Mouse (Mus musculus) v-Abl transformed pro-B cells (cell line): Measurements from ENCODE around the gene Eps8.

Experiments used
- in situ Hi-C, 2 experiments: fragments of 400-800 bp; cut with MboI; formaldehyde crosslinking; loops; one replicate each; pipeline ENCODE4 v1.15.1; 2025; ENCODE audit not compliant: unreplicated experiment in 2 of 2

The Eps8 gene

DNA sequence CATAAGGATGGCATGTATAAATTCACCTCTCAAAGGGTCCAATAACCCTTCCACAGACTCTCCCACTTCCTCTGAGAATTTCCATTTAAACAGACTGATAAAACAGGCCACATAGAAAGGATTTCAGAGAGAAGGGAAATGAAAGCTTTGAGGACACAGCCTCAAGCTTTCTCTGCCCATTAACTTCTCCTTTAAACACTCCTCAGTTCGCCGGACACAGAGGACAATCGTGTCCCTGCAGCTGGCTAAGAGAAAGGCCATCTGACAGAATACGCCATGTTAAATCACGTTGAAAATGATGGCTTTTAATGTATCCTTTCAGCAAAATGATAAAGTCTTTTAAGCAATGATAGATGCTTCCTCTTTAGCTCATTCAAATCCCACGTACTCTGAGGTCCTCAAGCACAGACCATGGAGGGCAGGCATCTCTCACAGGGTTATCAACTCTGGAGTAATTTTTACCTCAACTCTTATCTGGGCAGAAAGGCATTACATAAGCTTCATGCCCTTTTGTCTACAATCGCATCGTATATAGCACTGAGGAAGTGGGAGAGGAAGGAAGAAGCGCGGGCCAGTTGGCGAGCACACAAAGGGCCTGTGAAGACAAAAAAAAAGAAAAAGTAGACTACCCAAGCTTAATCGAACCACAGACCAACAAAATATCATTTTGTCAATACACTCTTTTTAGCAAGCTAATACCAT lies 77.9 kb downstream of the Eps8 start:
- in situ Hi-C loops: no loop called here

DNA sequence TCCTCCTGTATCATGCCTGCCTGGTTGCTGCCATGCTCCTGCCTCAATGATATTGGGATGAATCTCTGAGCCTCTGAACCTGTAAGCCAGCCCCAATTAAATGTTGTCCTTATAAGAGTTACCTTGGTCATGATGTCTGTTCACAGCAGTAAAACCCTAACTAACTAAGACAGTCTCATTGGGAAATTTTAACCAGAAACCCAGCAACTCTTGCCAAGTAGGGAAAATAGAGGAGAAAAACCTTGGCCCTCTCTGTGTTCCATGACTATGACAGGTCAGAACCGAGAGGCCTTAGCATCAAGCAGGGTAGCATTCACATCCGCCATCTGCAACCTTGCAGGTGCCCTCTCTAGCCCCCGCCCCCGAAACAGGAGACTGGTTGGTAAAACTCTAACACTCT lies 78.6 kb downstream of the Eps8 start:
- in situ Hi-C loops: no loop called here

DNA sequence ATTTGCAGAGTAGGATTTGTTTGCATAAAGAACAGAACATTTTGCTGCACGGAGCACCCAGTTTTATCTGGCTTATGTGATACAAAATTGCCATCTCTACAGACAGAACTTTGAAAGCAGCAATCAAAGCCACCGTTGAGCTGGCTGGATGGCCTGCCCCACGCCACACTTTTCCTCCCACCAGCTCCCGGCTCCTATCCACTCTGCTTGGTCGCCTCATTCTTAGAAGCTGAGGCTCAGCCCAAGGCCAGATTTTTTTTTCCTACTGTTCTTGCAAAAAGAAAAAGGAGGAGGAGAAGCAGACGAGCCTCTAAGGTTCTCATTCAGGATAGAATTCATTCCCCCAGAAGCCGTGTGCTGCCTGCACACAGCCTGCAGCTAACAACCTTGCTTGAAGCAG lies 80.8 kb downstream of the Eps8 start:
- in situ Hi-C loops: no loop called here

DNA sequence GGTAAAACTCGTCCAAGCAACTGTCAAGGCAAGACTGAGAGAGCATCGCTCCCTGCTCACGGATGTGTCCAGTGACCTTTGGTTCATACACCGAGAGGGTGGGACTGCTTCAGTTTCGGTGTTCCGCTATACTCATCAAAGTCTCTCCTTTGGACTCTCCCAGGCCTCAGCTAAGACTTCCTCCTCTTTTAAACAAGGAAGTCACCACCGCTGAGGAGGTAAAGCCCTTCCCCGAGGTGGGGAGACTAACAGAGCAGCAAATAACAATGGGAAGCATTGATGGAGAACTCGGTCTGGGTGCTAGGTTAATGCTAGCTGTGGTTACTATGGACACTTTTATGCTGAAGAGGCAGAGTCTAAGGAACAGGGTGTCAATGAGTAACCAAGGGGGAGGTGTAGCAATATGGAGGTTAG lies 84.0 kb downstream of the Eps8 start:
- in situ Hi-C loops: no loop called here

DNA sequence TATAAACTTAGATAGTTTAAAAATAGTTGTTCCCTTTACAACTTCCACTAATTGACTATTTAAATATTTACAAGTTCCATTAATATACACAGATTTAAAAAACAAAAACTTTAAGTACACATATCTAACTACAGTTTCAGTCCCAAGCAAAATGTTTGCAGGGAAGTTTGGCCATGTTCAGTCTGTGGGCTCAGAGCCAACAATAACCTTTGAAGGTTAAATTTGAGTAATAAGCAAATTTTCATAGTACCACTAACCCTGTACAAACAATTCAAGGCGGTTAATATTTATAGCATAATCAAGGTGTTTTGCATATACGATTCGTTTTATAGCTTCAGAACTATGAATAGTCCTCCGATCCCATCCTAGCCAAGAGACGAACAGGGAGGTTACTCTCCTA lies 84.7 kb downstream of the Eps8 start:
- in situ Hi-C loops: no loop called here

DNA sequence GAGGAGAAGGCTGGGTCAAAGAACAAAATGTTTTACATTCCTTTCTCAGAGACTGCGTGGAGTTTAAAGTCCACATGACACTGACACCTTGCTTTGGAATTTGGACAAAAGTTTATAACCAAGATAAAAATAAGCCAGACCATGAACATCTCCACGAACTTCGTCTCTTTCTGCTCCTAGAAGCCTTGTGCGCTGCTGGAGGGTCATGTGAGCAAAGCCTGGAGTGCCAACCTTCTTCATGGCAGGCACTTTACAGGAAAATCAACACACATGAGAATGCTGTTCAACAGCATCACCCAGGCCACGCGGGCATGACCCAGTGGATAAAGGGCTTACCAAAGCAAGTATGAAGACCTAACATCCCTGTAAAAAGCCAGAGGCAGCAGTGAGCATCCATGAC lies 85.6 kb downstream of the Eps8 start:
- in situ Hi-C loops: no loop called here

DNA sequence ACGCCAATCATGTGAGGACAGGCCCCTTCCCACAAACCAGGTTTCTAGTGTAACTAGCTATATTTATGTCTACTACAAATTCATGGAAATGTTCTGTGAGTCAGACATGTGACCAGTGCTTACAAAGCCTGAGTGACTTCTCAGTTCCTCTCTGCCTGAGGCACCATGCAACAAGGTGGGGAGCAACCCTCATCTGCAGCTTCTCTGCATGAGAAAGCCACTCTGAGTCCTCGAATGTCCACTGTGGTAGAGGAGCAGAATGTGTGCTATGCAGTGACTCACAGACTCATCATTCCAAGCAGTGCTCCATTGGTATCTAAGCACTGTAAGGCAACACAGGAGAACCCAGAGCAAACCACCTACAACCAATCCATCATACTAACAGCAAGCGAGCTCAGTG lies 88.8 kb downstream of the Eps8 start:
- in situ Hi-C loops: no loop called here

DNA sequence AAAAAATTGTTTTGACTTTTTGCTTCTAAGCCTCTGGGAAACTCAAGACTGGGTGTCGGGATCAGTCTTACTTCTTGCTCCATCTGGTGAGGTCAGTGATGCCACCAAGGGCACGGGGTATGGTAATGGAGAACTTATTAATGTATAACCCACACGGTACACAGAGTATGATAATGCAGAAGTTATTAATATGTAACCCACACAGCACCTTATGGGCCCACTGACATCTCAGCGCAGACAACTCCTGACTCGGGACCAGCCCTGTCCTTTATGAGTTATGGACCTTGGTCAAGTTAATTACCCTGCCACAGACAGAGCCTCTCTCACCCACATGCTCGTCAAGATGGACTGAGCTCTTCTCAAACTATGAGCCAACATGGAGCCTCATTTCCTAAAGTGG lies 89.2 kb downstream of the Eps8 start:
- in situ Hi-C loops: no loop called here

DNA sequence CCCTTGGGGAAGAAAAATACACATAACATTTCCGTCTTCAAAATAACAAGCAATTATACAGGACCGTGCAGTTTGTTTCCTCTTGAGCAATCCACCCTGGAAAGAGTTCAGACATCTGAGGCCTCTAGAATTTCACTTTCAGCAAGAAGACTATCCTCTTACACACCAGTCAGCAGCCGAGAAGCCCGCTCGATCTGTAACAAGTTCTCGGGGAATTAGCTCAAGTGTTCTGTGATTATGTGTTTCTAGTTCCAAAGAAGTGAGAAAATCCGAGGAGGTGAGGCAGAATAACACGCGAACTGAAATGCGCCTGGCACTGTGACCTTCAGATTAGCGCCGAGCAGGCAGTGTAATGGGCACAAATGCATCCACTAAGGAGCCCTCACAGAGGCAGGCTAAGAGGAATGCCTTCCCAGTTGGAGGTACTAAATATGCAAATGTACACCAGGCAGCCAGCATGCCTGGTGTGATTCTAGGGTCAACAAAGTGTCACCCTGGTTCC lies 94.3 kb downstream of the Eps8 start:
- in situ Hi-C loops: no loop called here

DNA sequence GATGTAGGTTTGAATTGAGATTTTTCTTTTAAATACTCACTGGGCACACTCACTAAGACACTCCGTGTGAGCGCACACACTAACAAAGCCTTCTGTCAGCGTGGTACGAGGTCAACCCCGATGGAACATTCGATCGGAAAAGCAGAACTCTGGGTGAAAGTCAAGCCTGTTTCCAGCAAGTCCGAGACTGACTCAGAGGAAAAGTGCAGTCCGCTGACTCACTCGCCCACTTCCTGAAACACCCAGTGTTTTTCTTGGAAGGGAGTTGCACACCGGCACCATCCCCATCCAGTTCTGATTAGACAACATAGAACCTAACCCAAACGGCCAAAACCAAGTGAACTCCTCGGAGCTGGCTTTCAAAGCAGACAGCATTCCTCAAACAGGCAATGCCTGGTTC lies 95.8 kb downstream of the Eps8 start:
- in situ Hi-C loops: no loop called here

DNA sequence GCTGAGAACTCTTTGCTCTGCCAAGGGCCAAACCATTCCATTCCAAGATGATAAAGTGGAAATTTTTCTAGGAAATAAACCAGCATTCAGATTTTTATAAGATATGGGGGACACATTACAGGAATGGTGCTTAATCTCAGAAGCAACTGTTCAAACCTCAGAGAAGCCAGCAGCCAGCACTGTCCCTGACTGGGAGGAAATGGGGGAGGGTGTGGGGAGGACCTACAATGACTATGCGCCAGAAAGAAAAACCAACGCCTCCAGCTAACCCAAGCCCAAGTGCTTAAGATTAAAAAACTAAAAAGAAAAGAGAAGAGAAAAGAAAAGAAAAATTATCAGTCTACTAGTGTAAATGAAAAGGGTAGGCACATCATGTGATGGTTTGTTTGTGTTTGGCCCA lies 97.0 kb downstream of the Eps8 start:
- in situ Hi-C loops: no loop called here

DNA sequence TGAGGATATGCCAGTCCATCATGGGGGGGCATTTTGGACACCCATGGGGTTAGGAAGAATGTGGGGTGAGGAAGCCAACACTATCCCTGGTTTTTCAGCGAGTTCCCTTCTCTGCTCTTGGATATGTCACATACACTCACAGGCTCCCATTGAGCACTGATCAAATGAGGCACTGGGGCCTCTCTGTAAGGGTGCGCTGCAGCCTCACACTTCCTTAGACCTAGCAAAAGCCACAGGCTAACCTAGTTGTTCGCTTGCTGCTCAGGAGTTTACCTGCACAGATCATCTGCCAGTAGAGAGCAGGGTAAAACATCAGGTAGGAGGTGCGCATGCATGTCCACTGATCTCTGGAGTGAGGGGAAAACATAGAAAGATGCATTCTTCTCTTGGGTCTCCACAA lies 97.5 kb downstream of the Eps8 start:
- in situ Hi-C loops: no loop called here

DNA sequence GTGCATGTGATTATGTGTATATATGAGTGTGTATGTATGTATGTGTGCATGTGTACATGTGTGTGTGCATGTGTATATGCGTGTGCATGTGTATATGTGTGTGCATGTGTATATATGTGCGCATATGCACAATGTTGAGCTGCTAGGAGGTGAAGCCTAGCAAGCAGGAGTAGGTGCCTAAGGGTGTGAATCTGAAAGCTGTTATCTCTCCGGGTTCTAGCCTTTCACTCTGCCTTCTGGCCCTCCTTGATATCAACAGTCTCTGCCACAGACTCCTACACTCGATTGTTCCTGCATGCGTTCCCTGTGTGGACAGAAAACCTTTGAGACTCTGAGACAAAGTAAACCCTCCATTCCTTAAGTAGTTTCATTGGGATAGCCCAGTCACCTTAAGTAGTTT lies 98.0 kb downstream of the Eps8 start:
- in situ Hi-C loops: no loop called here

DNA sequence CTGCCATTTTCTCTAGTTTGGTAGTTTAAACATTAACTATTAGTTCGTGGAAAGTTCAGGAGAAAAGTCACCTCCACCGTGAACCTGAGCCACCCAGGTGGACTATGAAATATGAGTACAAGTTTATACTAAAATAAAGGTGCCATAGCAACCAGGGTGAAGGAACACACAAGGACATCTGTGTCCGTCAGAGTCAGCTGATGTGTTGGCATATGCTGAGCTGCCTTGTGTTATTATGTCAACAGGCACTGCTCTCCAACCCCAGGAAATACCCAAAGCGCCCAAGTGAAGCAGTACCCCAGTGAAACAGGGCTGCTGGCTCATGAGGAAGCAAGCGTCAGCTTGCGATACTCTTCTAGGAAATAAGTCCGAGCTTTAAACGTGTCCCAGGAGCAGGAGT lies 104.5 kb downstream of the Eps8 start:
- in situ Hi-C loops: no loop called here

DNA sequence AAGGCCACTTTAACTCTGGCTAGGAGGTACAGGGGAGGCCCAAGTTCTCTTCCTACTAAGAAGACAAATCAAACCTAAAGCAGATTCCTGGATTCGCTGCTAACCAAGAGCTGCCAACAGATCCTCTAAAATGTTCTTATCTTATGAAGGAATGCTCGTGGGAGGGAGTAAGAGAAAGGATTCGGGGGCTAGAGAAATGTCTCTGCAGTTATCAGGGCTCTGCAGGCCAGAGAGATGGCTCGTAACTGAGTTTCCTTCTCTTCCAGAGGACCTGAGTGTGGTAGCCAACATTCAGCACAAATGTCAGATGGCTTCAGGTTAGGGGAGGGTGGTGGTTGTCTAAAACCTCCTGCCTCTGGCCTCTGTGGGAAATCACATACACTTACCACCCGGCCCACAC lies 106.1 kb downstream of the Eps8 start:
- in situ Hi-C loops: no loop called here

DNA sequence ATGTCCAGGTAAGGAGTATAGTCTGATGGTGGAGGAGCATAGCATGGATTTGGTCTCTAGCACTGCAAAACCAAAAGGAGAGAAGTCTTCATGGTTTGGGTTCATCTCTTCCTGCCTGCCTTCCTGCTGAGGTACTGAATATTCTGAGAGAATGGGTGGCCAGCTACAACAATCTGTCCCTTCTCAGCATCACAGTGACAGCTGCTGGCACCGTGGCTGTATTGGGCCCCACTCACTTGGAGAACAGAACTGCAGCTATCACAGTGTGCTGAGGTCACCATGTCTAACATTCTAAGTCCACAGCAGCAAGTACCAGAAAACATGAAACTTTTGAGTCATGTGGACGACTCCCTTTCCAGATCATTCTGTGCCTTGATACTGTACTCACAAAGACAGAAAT lies 107.1 kb downstream of the Eps8 start:
- in situ Hi-C loops: no loop called here

DNA sequence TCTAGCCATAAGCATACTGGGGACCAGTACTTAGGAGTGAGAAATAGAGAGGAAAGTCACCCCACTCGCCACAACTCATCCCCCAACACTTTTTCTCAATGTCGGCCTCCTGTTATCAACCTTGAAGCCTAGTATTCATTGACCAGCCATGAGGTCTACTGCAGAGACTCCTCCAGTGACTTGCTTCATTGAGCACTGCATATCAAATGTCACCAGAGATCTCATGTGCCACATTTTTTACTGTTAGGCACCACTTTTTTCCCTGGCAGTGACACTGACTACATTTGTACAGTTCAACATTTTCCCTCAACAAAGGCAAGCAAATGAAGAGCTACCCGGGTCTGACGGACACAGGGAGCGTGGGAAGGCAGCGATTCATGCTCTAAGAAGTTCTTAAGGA lies 108.6 kb downstream of the Eps8 start:
- in situ Hi-C loops: no loop called here

DNA sequence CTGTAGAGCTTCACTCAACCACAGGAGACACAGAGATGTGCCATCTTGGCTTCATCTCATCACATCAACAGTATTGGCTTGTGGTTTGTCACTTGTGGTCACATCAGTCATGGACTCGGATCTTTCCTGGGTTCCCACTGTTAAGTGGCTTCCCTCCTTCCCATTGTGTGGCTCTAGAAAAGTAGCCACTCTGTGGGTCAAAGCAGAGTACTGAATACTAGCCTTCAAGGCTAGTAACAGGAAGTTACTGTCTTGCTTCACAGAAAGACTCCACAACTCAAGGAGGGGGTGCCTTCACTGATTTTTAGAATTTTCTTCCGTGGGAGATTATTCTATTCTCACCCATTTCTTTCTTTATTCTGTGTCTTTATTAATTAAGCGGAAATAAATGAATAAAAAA lies 109.3 kb downstream of the Eps8 start:
- in situ Hi-C loops: no loop called here

DNA sequence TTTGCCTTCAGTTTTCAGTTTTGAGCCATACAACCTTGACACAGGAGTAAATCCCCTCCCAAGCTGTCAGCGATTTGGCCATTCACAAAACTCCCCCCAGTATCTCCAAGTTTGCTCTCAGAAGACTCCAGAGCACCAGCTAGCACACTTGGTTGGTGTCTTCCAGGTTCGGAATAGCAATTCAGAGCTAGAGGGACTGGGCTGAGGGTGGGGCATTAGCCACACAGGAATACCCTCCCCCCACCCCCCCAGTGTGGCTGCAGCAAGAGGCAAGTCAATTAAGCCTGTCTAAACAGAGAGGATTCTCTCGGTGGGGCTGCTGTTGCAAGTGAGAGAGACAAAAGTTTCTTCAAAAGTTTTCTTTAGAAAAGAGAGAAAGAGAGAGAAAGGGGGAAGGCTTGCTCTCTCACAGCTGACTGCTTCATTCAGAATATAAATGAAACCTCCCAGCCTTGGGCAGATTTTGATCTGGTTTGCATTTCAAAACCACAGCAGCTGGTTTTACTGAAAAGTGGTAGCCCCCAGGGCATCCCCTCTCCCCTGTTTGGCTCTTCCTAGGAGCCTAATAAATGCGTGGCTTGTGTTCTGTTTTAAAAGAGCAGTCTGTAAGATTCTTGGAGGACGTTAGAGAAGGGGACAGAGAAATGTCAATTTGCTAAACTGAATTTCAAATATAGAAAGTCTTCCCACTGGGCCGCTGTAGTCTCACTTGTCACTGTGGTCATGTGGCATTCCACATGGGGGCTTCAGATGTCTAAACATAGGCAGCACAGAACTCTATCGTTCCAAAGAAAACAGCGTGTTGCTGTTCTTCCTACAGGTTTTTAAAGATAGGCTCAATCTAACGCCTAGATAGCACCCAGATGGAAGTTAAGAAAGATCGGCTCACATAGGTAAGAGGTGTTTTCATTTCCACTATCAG lies 112.2 kb downstream of the Eps8 start:
- in situ Hi-C loops: no loop called here

DNA sequence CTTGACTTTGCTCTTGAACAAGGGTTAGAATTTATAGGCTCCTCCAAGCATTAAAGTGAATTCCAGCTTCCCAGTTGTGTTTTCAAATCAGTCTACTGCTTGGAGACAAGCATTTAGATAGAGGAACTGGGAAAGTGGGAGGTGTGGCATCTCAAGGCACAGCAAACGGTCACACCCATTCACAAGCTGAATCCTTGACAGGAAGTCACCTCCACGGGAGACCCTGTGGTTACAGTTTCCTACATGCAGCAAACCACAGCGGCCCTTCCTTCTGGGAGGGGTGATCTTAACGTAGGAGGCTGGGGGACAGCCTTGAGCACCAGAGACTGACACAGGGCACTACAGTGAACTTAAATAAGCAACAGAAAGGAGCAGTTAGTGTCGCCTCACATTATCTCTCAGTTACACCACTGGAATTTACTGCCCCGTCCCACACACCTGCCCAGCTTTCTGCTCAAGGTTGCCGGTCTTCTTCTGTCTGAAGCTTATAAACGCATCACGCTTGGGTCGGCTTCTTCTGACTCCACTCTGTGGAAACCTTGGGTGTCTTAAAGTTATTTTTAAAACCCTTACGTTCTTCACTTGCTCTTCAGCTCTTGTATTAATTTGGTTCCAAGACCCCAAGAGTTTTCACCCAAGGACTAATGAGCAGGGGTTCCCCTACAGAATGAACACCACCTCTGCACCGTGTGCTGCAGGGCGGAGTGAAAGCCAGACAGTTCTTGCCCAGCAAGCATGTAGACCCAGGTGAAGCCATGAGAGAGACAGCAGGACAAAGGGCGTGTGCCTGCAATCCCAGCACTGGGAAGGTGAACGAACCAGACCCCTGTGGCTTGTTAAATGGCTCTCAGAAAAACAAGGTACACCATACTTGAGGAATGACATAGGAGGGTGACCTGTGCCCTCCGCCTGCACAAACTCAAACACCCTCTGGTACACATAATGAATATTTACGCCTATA lies 113.2 kb downstream of the Eps8 start:
- in situ Hi-C loops: no loop called here

DNA sequence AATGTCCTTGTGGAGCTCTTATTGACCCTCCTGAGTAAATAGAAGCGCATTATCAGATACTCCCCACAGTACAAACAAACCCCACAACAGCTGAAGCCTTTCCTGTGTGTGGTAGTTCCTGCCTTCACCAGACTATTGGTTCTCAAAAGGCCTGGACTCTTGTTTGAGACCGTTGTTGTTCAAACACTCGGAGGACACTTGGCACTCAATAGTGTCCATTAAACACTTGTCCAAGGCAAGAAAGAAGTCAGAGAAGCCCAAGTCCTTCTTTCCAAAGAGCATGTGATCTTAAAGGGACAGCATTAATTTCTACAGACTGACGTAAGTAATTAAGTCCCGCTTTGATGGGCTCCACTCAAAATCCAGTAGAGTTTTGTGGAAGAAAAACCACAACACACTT lies 113.9 kb downstream of the Eps8 start:
- in situ Hi-C loops: no loop called here
